Mouse (Mus musculus) limb, embryonic 14.5 days (tissue): ENCODE results near the gene Bst1. TPM values are rescaled to one million over a fixed set of nuclear protein-coding genes. Genes with fewer than 3 reads are reported as not detected.

Experiments
- ATAC-seq: fragments of 200-750 bp; cut with Nextera tagmentation; 2 replicates; pipeline ENCODE4 v1.8.0; 2017; ENCODE audit warnings: low read depth, moderate number of reproducible peaks, moderate TSS enrichment; ENCODE audit not compliant: low FRiP score
- DNase-seq: peaks from one replicate; pipeline ENCODE4 v3.0.0-alpha.2; 2015; ENCODE audit warnings: low spot score
- H3K27ac ChIP-seq: fragments of 300-500 bp; sonication (generic); replicated peaks from 2 replicates; pipeline ENCODE4 v1.5.1; 2014; ENCODE audit warnings: low read depth, mild to moderate bottlenecking, low read length, moderate library complexity, mixed read lengths
- H3K27me3 ChIP-seq: fragments of 300-500 bp; sonication (generic); 2 replicates; pipeline ENCODE4 v1.6.1; 2014; ENCODE audit warnings: low read length, mixed read lengths; ENCODE audit not compliant: control insufficient read depth, insufficient read depth
- H3K36me3 ChIP-seq: fragments of 300-500 bp; sonication (generic); 2 replicates; pipeline ENCODE4 v1.6.1; 2014; ENCODE audit warnings: mild to moderate bottlenecking, low read length, moderate library complexity, mixed read lengths; ENCODE audit not compliant: control insufficient read depth, insufficient read depth
- H3K4me1 ChIP-seq: fragments of 300-500 bp; sonication (generic); 2 replicates; pipeline ENCODE4 v1.6.1; 2014; ENCODE audit warnings: antibody characterized with exemption, low read length, mixed read lengths; ENCODE audit not compliant: control insufficient read depth, insufficient read depth
- H3K4me2 ChIP-seq: fragments of 300-500 bp; sonication (generic); replicated peaks from 2 replicates; pipeline ENCODE4 v1.6.1; 2014; ENCODE audit warnings: low read depth, mild to moderate bottlenecking, low read length, moderate library complexity; ENCODE audit not compliant: severe bottlenecking
- H3K4me3 ChIP-seq: fragments of 300-500 bp; sonication (generic); replicated peaks from 2 replicates; pipeline ENCODE4 v1.5.1; 2014; ENCODE audit warnings: low read length
- H3K9ac ChIP-seq: fragments of 300-500 bp; sonication (generic); 2 replicates; pipeline ENCODE4 v1.6.1; 2014; ENCODE audit warnings: mild to moderate bottlenecking, low read depth, low read length, moderate library complexity; ENCODE audit not compliant: severe bottlenecking
- H3K9me3 ChIP-seq: fragments of 300-500 bp; sonication (generic); 2 replicates; pipeline ENCODE4 v1.6.1; 2016; ENCODE audit warnings: low read length; ENCODE audit not compliant: control insufficient read depth
- POLR2A ChIP-seq: fragments of 200-500 bp; IDR thresholded peaks from 2 replicates; pipeline ENCODE4 v1.8.0; 2012; ENCODE audit warnings: inconsistent platforms, mild to moderate bottlenecking, moderate library complexity, borderline replicate concordance; ENCODE audit not compliant: insufficient read depth, insufficient read length; ENCODE audit errors: extremely low read depth
- WGBS: fragments of 180-500 bp; shearing (Covaris S2); extraction: QIAGEN DNeasy Blood & Tissue Kit; methylation state at CpG from one replicate; pipeline ENCODE4 v1.1.7; 2014; 5-methylcytosine and 5-hydroxymethylcytosine counted together
- polyA plus RNA-seq, 2 experiments: library from polyadenylated mRNA; depleted of rRNA in 1 of 2; stranded (reverse) in 1 of 2; unstranded in 1 of 2; fragments of >200 nt; fragmentation: Nextera tagmentation in 1 of 2; extraction: Ambion mirVana in 1 of 2; gene quantifications; 2 replicates each; pipeline versions ENCODE4 v1.2.1 to v1.2.3; 2012 to 2014

The Bst1 gene
- polyA plus RNA-seq, 2 experiments: 0.16 TPM; not detected in 1

DNA sequence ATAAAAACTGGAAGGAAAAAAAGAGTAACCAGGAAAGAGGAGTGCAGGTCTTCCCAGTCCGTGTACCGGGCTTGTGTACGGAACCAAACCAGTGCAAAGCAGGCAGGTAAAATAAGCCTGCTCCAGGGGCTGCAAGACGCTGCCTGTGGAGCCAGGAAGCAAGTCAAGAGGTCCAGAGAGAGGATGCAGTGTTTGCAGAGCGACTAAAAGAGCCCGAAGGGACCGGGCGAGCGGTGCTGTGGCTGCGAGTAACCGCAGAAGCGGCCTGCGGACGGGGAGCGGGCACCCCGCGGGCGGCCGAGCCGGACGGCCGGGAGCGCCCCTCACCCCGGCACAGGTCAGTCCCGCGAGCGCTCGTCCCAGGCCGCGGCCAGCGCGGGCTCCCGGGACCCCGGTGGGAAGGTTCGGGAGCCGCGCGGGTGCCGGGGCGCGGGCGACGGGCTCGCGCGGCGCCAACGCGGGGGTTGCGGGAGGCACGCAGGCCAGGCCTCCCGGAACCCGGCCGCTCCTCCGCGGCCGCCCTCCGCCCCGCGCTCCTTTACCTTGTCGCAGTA is 37.2 kb upstream of the Bst1 start:
- H3K36me3 ChIP-seq: peaks cover 2% of the 10 kb centered on the region; the same call in 1 of the 2 replicates
- DNase-seq (peak; percentile 16), ATAC-seq (peak; percentile 69; the same call in 1 of the 2 replicates)
- peak overlapping the region; percentile 96 for H3K27ac ChIP-seq
- H3K4me1 ChIP-seq: peaks cover 8% of the 10 kb centered on the region
- H3K4me2 ChIP-seq: peak overlapping the region; percentile 44
- WGBS: 0% methylated on average over 9 of the region's 61 CpGs
- H3K4me3 ChIP-seq: peak overlapping the region; percentile 83
- H3K9me3 ChIP-seq: no peaks in the 10 kb centered on the region
- H3K9ac ChIP-seq: peak overlapping the region; percentile 94
- no peaks in the 10 kb centered on the region for H3K27me3 ChIP-seq
- no peak for TF ChIP-seq POLR2A

- peak overlapping the region; percentile 83 for H3K4me3 ChIP-seq
- peak; percentile 57; the same call in 1 of the 2 replicates for TF ChIP-seq POLR2A
- no peaks in the 10 kb centered on the region for H3K9me3 ChIP-seq
- peak overlapping the region; percentile 94 for H3K9ac ChIP-seq
- peak overlapping the region; percentile 96 for H3K27ac ChIP-seq
- H3K4me2 ChIP-seq: peak overlapping the region; percentile 89
- DNase-seq (peak; percentile 83), ATAC-seq (peak; percentile 90)
- peaks cover 8% of the 10 kb centered on the region for H3K4me1 ChIP-seq
- H3K36me3 ChIP-seq: peaks cover 2% of the 10 kb centered on the region; the same call in 1 of the 2 replicates
- no peaks in the 10 kb centered on the region for H3K27me3 ChIP-seq
- 8% methylated on average over 24 of the region's 82 CpGs for WGBS
These were observed 36.4 kb upstream of the Bst1 start for GRCm38 (mm10) chr5:43781977-43782930.

- no peaks in the 10 kb centered on the region for H3K9me3 ChIP-seq
- no peak for TF ChIP-seq POLR2A
- H3K27ac ChIP-seq: no peak overlapping the region
- H3K27me3 ChIP-seq: no peaks in the 10 kb centered on the region
- DNase-seq (no peak), ATAC-seq (no peak)
- H3K9ac ChIP-seq: no peak overlapping the region
- peaks cover 8% of the 10 kb centered on the region for H3K4me1 ChIP-seq
- no peak overlapping the region for H3K4me3 ChIP-seq
- H3K36me3 ChIP-seq: peaks cover 2% of the 10 kb centered on the region; the same call in 1 of the 2 replicates
- no peak overlapping the region for H3K4me2 ChIP-seq
- 94% methylated on average over 2 of the region's 2 CpGs for WGBS
These were observed 34.7 kb upstream of the Bst1 start for GRCm38 (mm10) chr5:43783996-43784395.

DNA sequence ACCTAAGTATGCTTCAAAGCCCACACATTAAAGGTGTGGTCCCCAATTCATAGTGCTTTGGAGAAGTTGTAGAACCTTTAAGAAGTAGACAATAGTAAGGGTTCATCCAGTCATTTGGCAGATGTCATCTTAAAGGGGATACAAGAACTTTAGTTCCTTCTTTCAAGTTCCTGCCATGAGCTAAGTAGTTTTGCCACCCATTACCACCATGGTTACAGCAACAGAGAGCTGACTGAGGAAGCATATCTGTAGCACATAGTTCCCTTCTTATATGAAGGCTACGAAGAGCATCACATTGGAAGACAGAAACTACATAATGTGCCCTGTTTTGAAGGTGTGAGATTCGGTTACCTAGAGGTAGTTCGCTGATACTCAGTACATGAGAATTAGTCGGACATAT is 32.1 kb upstream of the Bst1 start:
- Histone ChIP-seq H3K4me1 (no peaks in the 10 kb centered on the region; the same call in 1 of the 2 replicates), H3K9ac (no peak overlapping the region), H3K4me3 (no peak overlapping the region), H3K9me3 (no peaks in the 10 kb centered on the region), H3K27ac (no peak overlapping the region), H3K4me2 (no peak overlapping the region), H3K36me3 (no peaks in the 10 kb centered on the region), H3K27me3 (no peaks in the 10 kb centered on the region)
- ATAC-seq (no peak), DNase-seq (no peak)
- WGBS: 89% methylated on average over 4 of the region's 4 CpGs
- TF ChIP-seq POLR2A: no peak

DNA sequence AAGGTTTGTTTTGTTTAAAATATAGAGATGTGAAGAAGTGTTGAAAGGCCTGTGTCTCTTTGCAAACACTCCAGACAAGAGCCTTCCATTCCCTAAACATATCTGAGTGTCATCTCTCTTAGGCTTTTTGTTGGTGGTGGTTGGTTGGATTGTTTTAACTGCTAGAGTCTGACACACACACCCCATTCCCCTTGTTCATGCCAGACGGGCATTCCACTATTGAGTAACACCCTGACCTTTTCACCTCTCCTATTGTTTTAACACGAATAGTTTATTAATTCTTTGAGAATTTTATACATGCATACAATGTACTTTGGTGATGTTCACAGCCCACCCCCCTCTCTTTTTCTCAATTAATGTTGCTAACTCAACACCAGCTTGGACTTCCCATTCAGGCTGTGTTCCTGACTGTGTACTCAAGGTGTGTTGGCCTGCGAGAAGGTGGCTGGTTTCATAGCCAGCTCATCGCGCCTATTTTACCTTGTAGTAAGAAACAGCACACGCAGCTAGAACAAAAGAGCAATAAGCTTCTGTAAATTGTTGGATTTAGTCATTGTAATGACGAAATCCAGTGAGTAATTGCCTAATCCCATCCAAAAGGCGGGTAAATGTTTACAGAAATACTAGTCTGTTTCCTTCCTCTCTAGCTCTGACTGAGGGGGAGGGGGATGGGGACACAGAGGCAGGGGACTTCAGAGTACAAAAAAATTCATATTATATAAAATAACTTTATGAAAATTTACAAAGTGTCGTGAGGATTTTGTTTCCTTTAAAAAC is 30.5 kb upstream of the Bst1 start:
- Histone ChIP-seq H3K4me3 (no peak overlapping the region), H3K4me1 (no peaks in the 10 kb centered on the region), H3K27me3 (no peaks in the 10 kb centered on the region), H3K9ac (no peak overlapping the region), H3K27ac (no peak overlapping the region), H3K9me3 (no peaks in the 10 kb centered on the region), H3K36me3 (no peaks in the 10 kb centered on the region), H3K4me2 (no peak overlapping the region)
- WGBS: 80% methylated on average over 9 of the region's 9 CpGs
- ATAC-seq (no peak), DNase-seq (no peak)
- TF ChIP-seq POLR2A: no peak
